Mouse (Mus musculus) brown adipose tissue, adult 24 weeks (tissue): ENCODE data around the gene Vdac1. TPM values are rescaled to one million over a fixed set of nuclear protein-coding genes. Genes with fewer than 3 reads are reported as not detected.

ENCODE experiments used
- polyA plus RNA-seq: library from polyadenylated mRNA; stranded (reverse); fragments of >200 nt; gene quantifications from 2 replicates; pipeline ENCODE4 v1.2.4, GENCODE M21; 2012; ENCODE audit not compliant: missing spikeins, insufficient read depth, insufficient read length

The Vdac1 gene
- polyA plus RNA-seq, 1 experiment: 336 TPM

Other genes with a start within 250 kb of the Vdac1 start
- gene Olfr1373, start 215.3 kb upstream of the Vdac1 start, polyA plus RNA-seq: not detected in 2 replicates
- not detected in 2 replicates for gene Olfr1371, start 146.9 kb upstream of the Vdac1 start, polyA plus RNA-seq
- 362 and 417 TPM in 2 replicates for gene Skp1a, start 128.9 kb upstream of the Vdac1 start, polyA plus RNA-seq
- not detected in 2 replicates for gene Tcf7, start 77.8 kb upstream of the Vdac1 start, polyA plus RNA-seq
- gene 9530068E07Rik, start 35.6 kb downstream of the Vdac1 start, polyA plus RNA-seq: 50.7 and 69.6 TPM in 2 replicates